Mouse (Mus musculus) liver, embryonic 14.5 days (tissue): ENCODE measurements at regions not wholly inside any gene's neighbourhood (a gene's known extent, or its start where the extent isn't known, plus 50 kb on each side); places are given as distances from the start of the nearest gene placed in this dataset.

ENCODE experiments used
- ATAC-seq: fragments of 200-750 bp; cut with Nextera tagmentation; 2 replicates; pipeline ENCODE4 v1.8.0; 2017; ENCODE audit warnings: moderate number of reproducible peaks, mild to moderate bottlenecking, moderate library complexity; ENCODE audit not compliant: insufficient read depth
- DNase-seq, 3 experiments: peaks; one replicate each; pipeline ENCODE4 v3.0.0-alpha.2; 2012 to 2013; ENCODE audit warnings: low read depth in 3 of 3, low spot score in 3 of 3
- H3K27ac ChIP-seq: fragments of 300-500 bp; sonication (generic); 2 replicates; pipeline ENCODE4 v1.5.1; 2014; ENCODE audit warnings: moderate library complexity, mild to moderate bottlenecking, control low read depth, inconsistent platforms
- H3K27me3 ChIP-seq: fragments of 300-500 bp; sonication (generic); 2 replicates; pipeline ENCODE4 v1.6.1; 2014; ENCODE audit warnings: mild to moderate bottlenecking, low read length, moderate library complexity; ENCODE audit not compliant: control insufficient read depth, insufficient read depth
- H3K36me3 ChIP-seq: fragments of 300-500 bp; sonication (generic); replicated peaks from 2 replicates; pipeline ENCODE4 v1.6.1; 2014; ENCODE audit warnings: low read depth; ENCODE audit not compliant: control insufficient read depth, insufficient read depth
- H3K4me1 ChIP-seq, 2 experiments: fragments of 200-500 bp in 1 of 2; fragments of 300-500 bp in 1 of 2; sonication (generic) in 1 of 2; replicated peaks; 2 replicates each; pipeline ENCODE4 v1.6.1; 2012 to 2014; ENCODE audit warnings: antibody characterized with exemption in 1 of 2, inconsistent platforms in 1 of 2, low read length in 1 of 2; ENCODE audit not compliant: control insufficient read depth in 2 of 2, insufficient read depth in 2 of 2
- H3K4me2 ChIP-seq: fragments of 300-500 bp; sonication (generic); 2 replicates; pipeline ENCODE4 v1.6.1; 2014; ENCODE audit warnings: low read depth, mild to moderate bottlenecking, control low read depth, moderate library complexity
- H3K4me3 ChIP-seq, 2 experiments: fragments of 200-500 bp in 1 of 2; fragments of 300-500 bp in 1 of 2; sonication (generic) in 1 of 2; 2 replicates each; pipeline ENCODE4 v1.5.1; 2012 to 2014; ENCODE audit warnings: low read depth in 2 of 2, low read length in 2 of 2, mild to moderate bottlenecking in 2 of 2, control low read depth in 1 of 2, inconsistent platforms in 1 of 2, moderate library complexity in 1 of 2; ENCODE audit not compliant: insufficient read depth in 1 of 2
- H3K9ac ChIP-seq: fragments of 300-500 bp; sonication (generic); replicated peaks from 2 replicates; pipeline ENCODE4 v1.6.1; 2014; ENCODE audit warnings: mild to moderate bottlenecking, control low read depth, moderate library complexity
- H3K9me3 ChIP-seq: fragments of 300-500 bp; sonication (generic); 2 replicates; pipeline ENCODE4 v1.6.1; 2016; ENCODE audit warnings: low read length, mixed read lengths; ENCODE audit not compliant: control insufficient read depth
- CTCF ChIP-seq: IDR thresholded peaks from 2 replicates; pipeline ENCODE4 v1.5.1; 2016; ENCODE audit warnings: antibody characterized with exemption, low read depth, control low read depth
- EP300 ChIP-seq: IDR thresholded peaks from 2 replicates; pipeline ENCODE4 v1.6.1; 2016; ENCODE audit warnings: antibody characterized with exemption, low read depth
- WGBS: fragments of 180-500 bp; shearing (Covaris S2); extraction: QIAGEN DNeasy Blood & Tissue Kit; methylation state at CpG from one replicate; pipeline ENCODE4 v1.1.7; 2014; ENCODE audit not compliant: insufficient replicate concordance; 5-methylcytosine and 5-hydroxymethylcytosine counted together

DNA sequence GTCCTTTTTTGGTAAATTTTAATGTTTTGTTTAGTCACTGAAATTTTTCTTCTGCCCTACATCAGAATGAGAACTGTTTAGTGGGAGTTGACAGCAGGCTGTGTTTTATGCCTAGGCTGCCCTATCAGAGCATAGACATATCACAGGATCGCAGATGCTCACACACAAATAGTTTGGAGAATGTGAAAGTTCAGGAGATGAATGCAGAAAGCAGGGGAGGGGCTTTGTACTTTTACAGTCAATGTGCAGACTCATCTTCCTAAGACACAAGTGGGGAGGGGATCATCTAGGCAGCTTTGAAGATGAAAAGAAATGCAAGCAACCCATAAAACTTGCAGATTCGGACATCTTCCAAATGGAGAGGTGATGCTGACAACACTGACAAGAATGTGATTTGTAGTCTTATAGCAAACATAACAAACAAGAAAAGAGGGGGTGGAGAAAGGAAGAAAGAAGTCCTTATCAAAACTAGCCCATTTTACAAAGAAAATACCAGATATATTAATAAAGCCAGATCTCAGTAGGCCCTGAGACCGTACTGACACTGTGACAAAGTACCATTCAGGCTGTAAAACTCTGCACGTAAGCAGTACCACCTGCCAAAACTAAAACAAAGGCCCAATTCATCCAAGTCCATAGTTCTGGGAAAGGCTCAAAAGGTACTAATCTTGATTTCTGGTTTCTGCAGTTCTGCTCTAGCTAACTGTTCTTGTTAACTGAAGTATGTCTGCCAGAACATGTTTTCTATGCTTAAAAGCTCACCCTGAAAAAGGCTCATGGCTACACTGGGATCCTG lies 157.4 kb downstream of the Moxd1 start:
- Histone ChIP-seq H3K4me3 (no peak overlapping the region), H3K4me1 (no peaks in the 10 kb centered on the region), H3K27ac (no peak overlapping the region), H3K9me3 (no peaks in the 10 kb centered on the region), H3K4me2 (no peak overlapping the region), H3K36me3 (no peaks in the 10 kb centered on the region), H3K27me3 (no peaks in the 10 kb centered on the region), H3K9ac (no peak overlapping the region)
- no peak for TF ChIP-seq CTCF
- TF ChIP-seq EP300 = no peak
- ATAC-seq (no peak), DNase-seq (no peak)
- 62% methylated on average over 4 of the region's 4 CpGs for WGBS

DNA sequence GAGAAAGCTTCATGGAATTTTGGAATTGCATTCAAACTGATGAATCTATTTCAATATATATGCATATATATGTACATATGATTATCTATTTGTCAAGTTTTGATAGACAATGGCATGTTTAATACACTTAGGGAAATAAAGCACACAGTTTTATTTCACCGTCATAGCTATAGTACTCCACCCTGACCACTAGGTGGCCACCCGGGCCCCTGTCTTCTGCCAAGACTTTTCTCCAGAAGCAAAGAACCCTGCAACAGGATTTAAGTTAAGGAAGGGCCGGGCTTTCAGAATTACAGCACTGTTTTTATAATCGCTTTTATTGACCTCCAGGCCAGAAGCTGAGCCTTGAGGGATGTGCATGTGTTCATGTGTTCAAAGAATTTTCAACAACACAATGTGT lies 158.6 kb downstream of the Moxd1 start:
- ATAC-seq (no peak), DNase-seq (no peak)
- no peaks in the 10 kb centered on the region for H3K4me1 ChIP-seq
- no peaks in the 10 kb centered on the region for H3K9me3 ChIP-seq
- TF ChIP-seq EP300 = no peak
- peak; percentile 44 for TF ChIP-seq CTCF
- no peak overlapping the region for H3K27ac ChIP-seq
- no peaks in the 10 kb centered on the region for H3K36me3 ChIP-seq
- H3K4me3 ChIP-seq = no peak overlapping the region
- no peak overlapping the region for H3K9ac ChIP-seq
- H3K4me2 ChIP-seq = no peak overlapping the region
- no peaks in the 10 kb centered on the region for H3K27me3 ChIP-seq
- 14% methylated on average over 4 of the region's 4 CpGs for WGBS

DNA sequence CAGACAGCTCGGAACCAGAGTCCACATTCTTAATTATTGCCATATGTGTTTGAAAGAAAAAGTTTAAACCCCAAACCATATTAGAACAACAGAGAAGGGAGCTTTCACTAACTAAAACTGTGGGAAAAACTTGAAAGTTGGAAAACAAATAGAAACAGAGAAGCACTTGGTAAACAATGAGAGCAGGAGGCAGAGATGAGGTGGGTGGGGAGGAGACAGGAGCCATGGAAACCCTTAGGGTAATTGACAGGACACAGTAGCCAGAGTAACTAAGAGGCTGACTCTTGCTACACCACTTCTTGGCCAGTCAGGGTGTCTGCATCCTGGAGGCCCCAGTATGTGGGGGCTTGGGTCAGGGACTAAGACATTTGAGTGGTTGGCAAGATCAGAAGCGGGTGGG lies 160.7 kb downstream of the Moxd1 start:
- no peak for DNase-seq
- ATAC-seq = no peak
- H3K9me3 ChIP-seq = no peaks in the 10 kb centered on the region

DNA sequence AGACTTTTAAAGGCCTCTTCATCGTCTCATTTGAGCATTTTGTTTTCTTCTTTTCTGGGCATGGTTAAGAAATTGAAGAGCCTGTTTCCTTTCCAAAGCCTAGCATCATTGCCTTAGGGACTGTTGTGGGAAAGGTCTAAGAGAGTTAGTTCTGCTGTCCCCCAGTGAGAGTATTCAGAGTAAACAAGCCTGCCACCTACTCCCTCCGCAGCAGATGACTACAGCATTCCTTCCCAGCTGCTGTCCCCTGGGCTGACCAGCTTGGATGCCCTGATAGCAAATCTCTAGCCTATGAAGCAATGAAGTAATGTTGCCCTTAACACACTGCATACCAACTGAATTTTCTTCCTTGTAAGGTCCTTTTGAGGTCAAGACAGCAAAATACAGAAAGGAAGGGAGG lies 164.9 kb downstream of the Moxd1 start:
- ATAC-seq = no peak
- no peak overlapping the region for H3K4me3 ChIP-seq

More for the DNA sequence above, 160.7 kb downstream of the Moxd1 start:
- no peaks in the 10 kb centered on the region for H3K36me3 ChIP-seq
- no peak overlapping the region for H3K27ac ChIP-seq
- H3K4me1 ChIP-seq = no peaks in the 10 kb centered on the region
- H3K9ac ChIP-seq = no peak overlapping the region
- H3K4me2 ChIP-seq = no peak overlapping the region
- H3K27me3 ChIP-seq = no peaks in the 10 kb centered on the region
- 60% methylated on average over 2 of the region's 2 CpGs for WGBS
- H3K4me3 ChIP-seq = no peak overlapping the region
- TF ChIP-seq EP300 (no peak), CTCF (no peak)

DNA sequence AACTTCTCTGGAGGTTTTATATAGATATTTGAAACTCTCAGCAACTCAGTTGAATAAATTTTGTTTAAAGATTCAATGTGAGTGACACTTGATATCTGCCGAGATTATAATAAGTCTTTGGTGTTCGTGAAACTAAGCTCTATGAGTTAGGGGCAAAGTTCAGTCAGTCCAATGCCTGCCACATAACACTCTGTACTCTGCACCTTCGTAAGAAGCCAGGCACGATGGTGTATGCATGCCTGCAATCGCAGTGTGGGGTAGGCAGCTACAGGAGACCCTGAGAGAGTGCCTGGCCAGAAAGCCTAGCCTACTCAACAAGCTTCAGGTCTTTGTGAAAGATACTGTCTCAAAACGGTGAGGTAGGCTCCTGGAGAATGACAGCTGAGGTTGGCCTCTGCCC lies 167.7 kb downstream of the Moxd1 start:
- Histone ChIP-seq H3K27me3 (no peaks in the 10 kb centered on the region), H3K27ac (no peak overlapping the region), H3K4me3 (no peak overlapping the region), H3K36me3 (no peaks in the 10 kb centered on the region), H3K4me1 (no peaks in the 10 kb centered on the region; a peak in 1 of 4 replicates), H3K9ac (no peak overlapping the region), H3K4me2 (no peak overlapping the region), H3K9me3 (no peaks in the 10 kb centered on the region)
- 65% methylated on average over 6 of the region's 6 CpGs for WGBS
- DNase-seq (no peak), ATAC-seq (no peak)
- TF ChIP-seq CTCF = no peak
- no peak for TF ChIP-seq EP300

More for the DNA sequence above, 164.9 kb downstream of the Moxd1 start:
- WGBS = 47% methylated on average over 2 of the region's 2 CpGs
- Histone ChIP-seq H3K4me2 (no peak overlapping the region), H3K27ac (no peak overlapping the region), H3K4me1 (no peaks in the 10 kb centered on the region; a peak in 1 of 4 replicates), H3K27me3 (no peaks in the 10 kb centered on the region), H3K9ac (no peak overlapping the region), H3K9me3 (no peaks in the 10 kb centered on the region), H3K36me3 (no peaks in the 10 kb centered on the region)
- no peak for DNase-seq
- TF ChIP-seq CTCF (no peak), EP300 (no peak)
